Mouse (Mus musculus) CH12.LX (cell line): ENCODE results near the gene Taok1. TPM values are rescaled to one million over a fixed set of nuclear protein-coding genes. Genes with fewer than 3 reads are reported as not detected.

ENCODE experiments used
- DNase-seq: peaks from one replicate; pipeline ENCODE4 v3.0.0-alpha.2; 2013; ENCODE audit errors: extremely low read depth
- H3K27ac ChIP-seq: 2 replicates; pipeline ENCODE4 v1.5.1; 2012; ENCODE audit warnings: low read depth, mild to moderate bottlenecking, control low read depth, moderate library complexity; ENCODE audit not compliant: insufficient read depth
- H3K27me3 ChIP-seq: replicated peaks from 2 replicates; pipeline ENCODE3; 2012; ENCODE audit warnings: inconsistent platforms
- H3K36me3 ChIP-seq, 2 experiments: replicated peaks in 1 of 2; 2 replicates each; pipeline versions ENCODE3 to v1.6.1; 2012; ENCODE audit warnings: inconsistent platforms in 1 of 2, low read length in 1 of 2, mild to moderate bottlenecking in 1 of 2, mixed read lengths in 1 of 2, moderate library complexity in 1 of 2; ENCODE audit not compliant: control insufficient read depth in 1 of 2, insufficient read depth in 1 of 2
- H3K4me1 ChIP-seq, 2 experiments: 2 replicates each; pipeline ENCODE4 v1.6.1; 2012; ENCODE audit warnings: inconsistent platforms in 1 of 2, moderate library complexity in 1 of 2; ENCODE audit not compliant: insufficient read depth in 2 of 2, control insufficient read depth in 1 of 2
- H3K4me2 ChIP-seq: 2 replicates; pipeline ENCODE4 v1.6.1; 2012; ENCODE audit warnings: low read depth, mild to moderate bottlenecking, control low read depth; ENCODE audit not compliant: poor library complexity, insufficient read depth, severe bottlenecking
- H3K4me3 ChIP-seq, 3 experiments: fragments of 150-350 bp in 1 of 3; sonication (generic) in 1 of 3; replicated peaks in 1 of 3; 2 replicates each; pipeline versions ENCODE3 to v1.5.1; 2011 to 2012; ENCODE audit warnings: low read depth in 2 of 3, low read length in 2 of 3, mild to moderate bottlenecking in 2 of 3, moderate library complexity in 2 of 3, control low read depth in 1 of 3, improper control_type of control experiment in 1 of 3, inconsistent platforms in 1 of 3, mixed read lengths in 1 of 3; ENCODE audit not compliant: poor library complexity in 1 of 3
- H3K79me2 ChIP-seq: replicated peaks from 2 replicates; pipeline ENCODE4 v1.6.1; 2012; ENCODE audit warnings: mild to moderate bottlenecking, moderate library complexity; ENCODE audit not compliant: control insufficient read depth, poor library complexity, insufficient read depth, severe bottlenecking; ENCODE audit errors: extremely low read depth
- H3K9ac ChIP-seq: 2 replicates; pipeline ENCODE4 v1.6.1; 2012; ENCODE audit warnings: low read depth, mild to moderate bottlenecking, control low read depth, moderate library complexity; ENCODE audit not compliant: insufficient read depth
- H3K9me3 ChIP-seq: replicated peaks from 2 replicates; pipeline ENCODE3; 2012; ENCODE audit warnings: low read length, inconsistent platforms, mixed read lengths
- CHD1 ChIP-seq: IDR thresholded peaks from 2 replicates; pipeline ENCODE4 v1.6.1; 2012; ENCODE audit warnings: low read depth, low read length, improper control_type of control experiment, inconsistent platforms
- E2F4 ChIP-seq: IDR thresholded peaks from 2 replicates; pipeline ENCODE4 v1.6.1; 2011; ENCODE audit warnings: low read depth, low read length, improper control_type of control experiment; ENCODE audit not compliant: insufficient replicate concordance
- GABPA ChIP-seq: IDR thresholded peaks from 2 replicates; pipeline ENCODE4 v1.6.1; 2012; ENCODE audit warnings: low read depth, low read length, improper control_type of control experiment, inconsistent platforms; ENCODE audit not compliant: insufficient replicate concordance
- HCFC1 ChIP-seq: IDR thresholded peaks from 2 replicates; pipeline ENCODE4 v1.6.1; 2012; ENCODE audit warnings: low read depth, mild to moderate bottlenecking, inconsistent platforms, low read length, improper control_type of control experiment
- MAX ChIP-seq: IDR thresholded peaks from 2 replicates; pipeline ENCODE4 v1.6.1; 2011; ENCODE audit warnings: low read length, improper control_type of control experiment
- MAZ ChIP-seq: IDR thresholded peaks from 2 replicates; pipeline ENCODE4 v1.6.1; 2012; ENCODE audit warnings: low read depth, mild to moderate bottlenecking, inconsistent platforms, low read length, improper control_type of control experiment, moderate library complexity
- MEF2A ChIP-seq: IDR thresholded peaks from 2 replicates; pipeline ENCODE4 v1.6.1; 2014; ENCODE audit warnings: low read depth, mild to moderate bottlenecking, inconsistent platforms, low read length, improper control_type of control experiment, borderline replicate concordance
- NRF1 ChIP-seq: IDR thresholded peaks from 2 replicates; pipeline ENCODE4 v1.6.1; 2014; ENCODE audit warnings: low read depth, mild to moderate bottlenecking, inconsistent platforms, low read length, improper control_type of control experiment, moderate library complexity
- PAX5 ChIP-seq: IDR thresholded peaks from 2 replicates; pipeline ENCODE4 v1.6.1; 2012; ENCODE audit warnings: low read length, inconsistent platforms, mixed read lengths
- SMC3 ChIP-seq: IDR thresholded peaks from 2 replicates; pipeline ENCODE4 v1.6.1; 2011; ENCODE audit warnings: low read depth, low read length, improper control_type of control experiment
- TCF12 ChIP-seq: IDR thresholded peaks from 2 replicates; pipeline ENCODE4 v1.6.1; 2014; ENCODE audit warnings: low read depth, mild to moderate bottlenecking, inconsistent platforms, low read length, improper control_type of control experiment
- UBTF ChIP-seq: IDR thresholded peaks from 2 replicates; pipeline ENCODE4 v1.6.1; 2012; ENCODE audit warnings: low read depth, mild to moderate bottlenecking, inconsistent platforms, low read length, improper control_type of control experiment, moderate library complexity
- USF1 ChIP-seq: IDR thresholded peaks from 2 replicates; pipeline ENCODE4 v1.6.1; 2014; ENCODE audit warnings: low read depth, mild to moderate bottlenecking, inconsistent platforms, low read length, improper control_type of control experiment
- USF2 ChIP-seq: conservative IDR thresholded peaks from 2 replicates; pipeline ENCODE4 v1.6.1; 2011; ENCODE audit warnings: low read depth, low read length, improper control_type of control experiment
- ZC3H11A ChIP-seq: IDR thresholded peaks from 2 replicates; pipeline ENCODE4 v1.6.1; 2012; ENCODE audit warnings: low read depth, mild to moderate bottlenecking, inconsistent platforms, low read length, improper control_type of control experiment
- ZNF384 ChIP-seq: IDR thresholded peaks from 2 replicates; pipeline ENCODE4 v1.6.1; 2012; ENCODE audit warnings: low read depth, low read length, improper control_type of control experiment, inconsistent platforms
- dilution Hi-C: fragments of 300-500 bp; cut with MboI; formaldehyde crosslinking; loops from 2 replicates; pipeline ENCODE4 v1.14.3; 2020; ENCODE audit warnings: low sequenced_read_pairs; ENCODE audit not compliant: extremely low pct_unique_long_range_greater_than_20kb, extremely low pct_ligation_motif_present
- in situ Hi-C: fragments of 300-500 bp; cut with MboI; formaldehyde crosslinking; loops from 3 replicates; pipeline ENCODE4 v1.14.3; 2019; ENCODE audit warnings: low sequenced_read_pairs, low pct_ligation_motif_present, low pct_unique_long_range_greater_than_20kb, mixed read lengths
- polyA plus RNA-seq: library from polyadenylated mRNA; unstranded; fragments of >175 nt; gene quantifications from 2 replicates; pipeline ENCODE4 v1.2.1, GENCODE M21; 2012; ENCODE audit warnings: low read depth; ENCODE audit not compliant: insufficient read length
- total RNA-seq, 2 experiments: library from RNA; depleted of rRNA; stranded (reverse); fragments of 300-350 nt in 1 of 2; fragments of >200 nt in 1 of 2; gene quantifications; 2 replicates each; pipeline ENCODE4 v1.2.3; 2012 to 2014

Taok1 gene
- total and polyA plus RNA-seq, 3 experiments = 8.9 to 13.7 (median 11.6) TPM

GRCm38 (mm10) chr11:77505291-77505980, 102.2 kb downstream of the Taok1 start:
- no peaks in the 10 kb centered on the region for H3K9me3 ChIP-seq
- H3K27ac ChIP-seq = no peak overlapping the region
- peaks cover 7 to 27% of the 10 kb centered on the region in 2 experiments for H3K4me1 ChIP-seq
- no peak overlapping the region for H3K9ac ChIP-seq
- peaks cover 61 to 95% of the 10 kb centered on the region in 2 experiments for H3K36me3 ChIP-seq
- TF ChIP-seq USF2 (no peak), GABPA (no peak), ZC3H11A (no peak)
- dilution Hi-C loops (no loop called here), in situ Hi-C loops (no loop called here)
- H3K27me3 ChIP-seq = no peaks in the 10 kb centered on the region
- H3K79me2 ChIP-seq = no peaks in the 10 kb centered on the region
- no peak overlapping the region for H3K4me2 ChIP-seq
- DNase-seq = no peak
- no peak overlapping the region for H3K4me3 ChIP-seq

GRCm38 (mm10) chr11:77504377-77504776, 103.2 kb downstream of the Taok1 start:
- no peak overlapping the region for H3K4me2 ChIP-seq
- no peak overlapping the region for H3K27ac ChIP-seq
- H3K4me3 ChIP-seq = no peak overlapping the region
- dilution Hi-C loops (no loop called here), in situ Hi-C loops (no loop called here)
- H3K36me3 ChIP-seq = peaks cover 71 to 95% of the 10 kb centered on the region in 2 experiments
- H3K9ac ChIP-seq = no peak overlapping the region
- H3K9me3 ChIP-seq = no peaks in the 10 kb centered on the region
- TF ChIP-seq NRF1 (no peak), TCF12 (no peak), PAX5 (no peak), HCFC1 (no peak), MAZ (no peak), MEF2A (no peak), UBTF (no peak), MAX (no peak), E2F4 (no peak), USF1 (no peak), ZNF384 (no peak), ZC3H11A (no peak), CHD1 (no peak), SMC3 (no peak)
- no peaks in the 10 kb centered on the region for H3K79me2 ChIP-seq
- H3K27me3 ChIP-seq = no peaks in the 10 kb centered on the region
- H3K4me1 ChIP-seq = peaks cover 7 to 28% of the 10 kb centered on the region in 2 experiments
- DNase-seq = no peak
